Mouse (Mus musculus) brain, embryonic 18.5 days (tissue): Measurements from ENCODE around the gene Shmt1.
"Not testable (repeated sequence)": the region's sequence is repeated elsewhere in the genome, so short reads cannot be mapped to it uniquely, and the experiment has no call there.

Experiments
- DNase-seq: peaks from one replicate; pipeline ENCODE4 v3.0.0-alpha.2; 2012; ENCODE audit warnings: low read depth, low spot score

Gene Shmt1

GRCm38 (mm10) chr11:60811618-60812017 is at the start of gene Shmt1:
Gene Shmt1 (minus strand): TSS chr11:60811718.
- DNase-seq: not testable (repeated sequence)

- no peak for DNase-seq
These were observed 45.1 kb upstream of the Shmt1 start for GRCm38 (mm10) chr11:60856587-60856986.

GRCm38 (mm10) chr11:60845415-60845814 is 33.9 kb upstream of the Shmt1 start:
- no peak for DNase-seq

- no peak for DNase-seq
These were observed 31.9 kb upstream of the Shmt1 start for GRCm38 (mm10) chr11:60843412-60843811.

- no peak for DNase-seq
These were observed 30.1 kb upstream of the Shmt1 start for GRCm38 (mm10) chr11:60841467-60842200.

- DNase-seq: no peak
These were observed 26.3 kb upstream of the Shmt1 start for GRCm38 (mm10) chr11:60837644-60838406.

- DNase-seq: no peak
These were observed 25.4 kb upstream of the Shmt1 start for GRCm38 (mm10) chr11:60836897-60837296.

GRCm38 (mm10) chr11:60830433-60831052 is 19.0 kb upstream of the Shmt1 start, which contains the start of gene Dhrs7b:
Gene Dhrs7b (plus strand): TSS chr11:60830631.
- DNase-seq: peak; percentile 93

GRCm38 (mm10) chr11:60828903-60829302 is 17.4 kb upstream of the Shmt1 start:
- DNase-seq: no peak

- DNase-seq: no peak
These were observed 15.9 kb upstream of the Shmt1 start for GRCm38 (mm10) chr11:60827241-60827945.

GRCm38 (mm10) chr11:60826700-60827099 is 15.2 kb upstream of the Shmt1 start:
- DNase-seq: no peak

- DNase-seq: no peak
These were observed 13.7 kb upstream of the Shmt1 start for GRCm38 (mm10) chr11:60825191-60825590.

GRCm38 (mm10) chr11:60823771-60824170 is 12.3 kb upstream of the Shmt1 start:
- no peak for DNase-seq

- DNase-seq: no peak
These were observed 4.9 kb upstream of the Shmt1 start for GRCm38 (mm10) chr11:60816398-60816797.

GRCm38 (mm10) chr11:60811054-60811460 is 461 bp downstream of the Shmt1 start:
- peak; percentile 74 for DNase-seq

GRCm38 (mm10) chr11:60810046-60810965 is 1.2 kb downstream of the Shmt1 start:
- no peak for DNase-seq

- DNase-seq: no peak
These were observed 2.0 kb downstream of the Shmt1 start for GRCm38 (mm10) chr11:60809546-60809945.

GRCm38 (mm10) chr11:60808286-60809070 is 3.0 kb downstream of the Shmt1 start:
- no peak for DNase-seq

- no peak for DNase-seq
These were observed 10.6 kb downstream of the Shmt1 start for GRCm38 (mm10) chr11:60800892-60801291.

- DNase-seq: no peak
These were observed 11.5 kb downstream of the Shmt1 start for GRCm38 (mm10) chr11:60799977-60800376.
